Mouse (Mus musculus): ENCODE results near the gene Rhbdf1. TPM values are rescaled to one million over a fixed set of nuclear protein-coding genes. Genes with fewer than 3 reads are reported as not detected.

Gene Rhbdf1
- polyA plus RNA-seq, 1 experiment from 2014 or later = 46.1 TPM

DNA sequence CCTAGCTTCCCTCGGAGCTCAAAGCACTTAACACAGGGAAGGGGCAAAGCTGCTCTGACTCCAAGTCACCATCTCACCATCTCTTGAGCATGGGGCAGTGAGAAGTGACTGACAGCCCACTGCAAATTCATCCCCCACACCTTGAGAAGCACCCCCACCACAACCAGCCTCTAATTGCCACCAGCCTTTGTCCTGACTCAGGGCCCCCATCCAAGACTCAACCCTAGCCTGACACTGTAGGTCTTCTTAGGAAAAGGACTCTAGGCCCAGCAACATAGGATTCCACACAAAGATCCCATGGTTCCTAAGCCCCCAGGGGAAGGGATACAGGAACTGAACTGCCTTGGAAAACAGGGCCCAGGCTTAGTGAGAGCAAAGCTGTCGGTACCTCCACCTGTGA is 14.0 kb upstream of the Rhbdf1 start:
- ATAC-seq (ENCODE audit: insufficient number of reproducible peaks, insufficient read depth, low FRiP score, low read depth) = no peak
- H3K9ac ChIP-seq (replicated peaks; ENCODE audit: low read depth, low read length) = no peak overlapping the region
- H3K36me3 ChIP-seq (ENCODE audit: control insufficient read depth, insufficient read depth, low read length) = peaks cover 36% of the 10 kb centered on the region
- no peak overlapping the region for H3K4me2 ChIP-seq (replicated peaks; ENCODE audit: low read depth, low read length)
- peaks cover 14% of the 10 kb centered on the region; the same call in 1 of the 2 replicates for H3K4me1 ChIP-seq (ENCODE audit: control insufficient read depth, insufficient read depth, low read length)
- H3K27ac ChIP-seq (ENCODE audit: low read length) = no peak overlapping the region; the same call in 1 of the 2 replicates
- no peaks in the 10 kb centered on the region for H3K9me3 ChIP-seq (ENCODE audit: control insufficient read depth, low read depth, low read length)
- 55% methylated on average over 2 of the region's 2 CpGs for WGBS
- H3K27me3 ChIP-seq (ENCODE audit: control insufficient read depth, insufficient read depth, low read length) = no peaks in the 10 kb centered on the region
- H3K4me3 ChIP-seq (ENCODE audit: low read depth, low read length) = no peak overlapping the region

DNA sequence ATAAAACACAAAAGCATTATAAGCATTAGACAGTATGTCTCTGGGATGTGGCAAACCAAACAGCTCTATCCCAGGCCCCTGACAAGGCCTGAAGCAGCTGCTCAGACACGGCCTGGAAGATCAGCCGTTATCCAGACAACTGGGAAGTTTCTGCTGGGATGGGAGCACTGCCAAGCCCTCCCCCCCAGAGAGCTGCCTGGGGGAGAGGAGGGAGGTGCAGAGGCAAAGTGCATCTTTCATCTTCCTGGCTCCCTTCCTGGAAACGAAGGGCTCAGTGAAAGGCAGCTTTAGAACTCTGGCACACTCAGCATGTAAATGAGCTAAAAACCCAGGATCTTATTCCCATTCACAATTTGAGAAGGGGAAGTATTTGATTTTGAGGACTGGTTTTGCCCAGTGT is 13.5 kb upstream of the Rhbdf1 start:
- Histone ChIP-seq H3K9ac (replicated peaks; ENCODE audit: low read depth, low read length) (no peak overlapping the region; the same call in 1 of the 2 replicates), H3K4me3 (ENCODE audit: low read depth, low read length) (no peak overlapping the region), H3K4me2 (replicated peaks; ENCODE audit: low read depth, low read length) (no peak overlapping the region), H3K27ac (ENCODE audit: low read length) (peak overlapping the region; percentile 72; the same call in 1 of the 2 replicates), H3K9me3 (ENCODE audit: control insufficient read depth, low read depth, low read length) (no peaks in the 10 kb centered on the region), H3K27me3 (ENCODE audit: control insufficient read depth, insufficient read depth, low read length) (no peaks in the 10 kb centered on the region), H3K4me1 (ENCODE audit: control insufficient read depth, insufficient read depth, low read length) (peaks cover 14% of the 10 kb centered on the region; the same call in 1 of the 2 replicates), H3K36me3 (ENCODE audit: control insufficient read depth, insufficient read depth, low read length) (peaks cover 38% of the 10 kb centered on the region)
- WGBS = 18% methylated on average over 3 of the region's 3 CpGs
- peak; percentile 33; the same call in 1 of the 2 replicates for ATAC-seq (ENCODE audit: insufficient number of reproducible peaks, insufficient read depth, low FRiP score, low read depth)

DNA sequence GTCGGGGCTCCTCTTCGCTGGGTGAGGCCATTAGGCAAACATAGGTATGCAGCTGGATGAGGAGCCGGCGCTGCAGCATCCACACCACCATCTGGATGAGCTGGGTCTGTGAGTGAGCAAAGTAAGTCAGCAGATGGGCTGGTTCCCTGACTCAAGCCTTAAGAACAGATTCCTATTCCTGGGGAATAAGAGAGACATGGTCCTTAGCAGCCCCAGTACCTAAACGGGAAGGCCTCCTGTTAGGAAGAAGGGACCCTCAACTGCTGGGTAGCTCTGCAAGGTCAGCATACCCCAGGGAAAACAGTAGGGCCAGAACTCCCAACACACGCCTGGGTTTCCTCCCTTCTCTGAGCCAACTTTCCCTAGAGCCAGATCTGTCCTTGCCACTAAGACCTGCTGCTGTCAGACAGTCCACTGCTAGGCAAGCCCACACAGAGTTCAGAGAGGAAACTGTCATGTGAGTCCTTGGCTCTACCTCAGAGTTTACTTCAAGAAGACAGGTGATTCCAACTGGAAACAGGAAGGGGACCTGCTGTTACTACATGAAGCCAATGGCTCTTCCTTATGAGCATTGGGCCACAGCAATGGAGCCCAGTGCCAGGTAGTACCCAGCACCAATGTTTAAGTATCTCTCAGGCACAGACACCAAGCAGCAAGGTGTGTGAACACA is 12.9 kb upstream of the Rhbdf1 start:
- Histone ChIP-seq H3K4me1 (ENCODE audit: control insufficient read depth, insufficient read depth, low read length) (peaks cover 14% of the 10 kb centered on the region; the same call in 1 of the 2 replicates), H3K27ac (ENCODE audit: low read length) (peak overlapping the region; percentile 72; the same call in 1 of the 2 replicates), H3K36me3 (ENCODE audit: control insufficient read depth, insufficient read depth, low read length) (peaks cover 37% of the 10 kb centered on the region), H3K9me3 (ENCODE audit: control insufficient read depth, low read depth, low read length) (no peaks in the 10 kb centered on the region), H3K9ac (replicated peaks; ENCODE audit: low read depth, low read length) (no peak overlapping the region), H3K27me3 (ENCODE audit: control insufficient read depth, insufficient read depth, low read length) (no peaks in the 10 kb centered on the region), H3K4me2 (replicated peaks; ENCODE audit: low read depth, low read length) (no peak overlapping the region), H3K4me3 (ENCODE audit: low read depth, low read length) (no peak overlapping the region)
- 87% methylated on average over 6 of the region's 6 CpGs for WGBS
- no peak for ATAC-seq (ENCODE audit: insufficient number of reproducible peaks, insufficient read depth, low FRiP score, low read depth)

DNA sequence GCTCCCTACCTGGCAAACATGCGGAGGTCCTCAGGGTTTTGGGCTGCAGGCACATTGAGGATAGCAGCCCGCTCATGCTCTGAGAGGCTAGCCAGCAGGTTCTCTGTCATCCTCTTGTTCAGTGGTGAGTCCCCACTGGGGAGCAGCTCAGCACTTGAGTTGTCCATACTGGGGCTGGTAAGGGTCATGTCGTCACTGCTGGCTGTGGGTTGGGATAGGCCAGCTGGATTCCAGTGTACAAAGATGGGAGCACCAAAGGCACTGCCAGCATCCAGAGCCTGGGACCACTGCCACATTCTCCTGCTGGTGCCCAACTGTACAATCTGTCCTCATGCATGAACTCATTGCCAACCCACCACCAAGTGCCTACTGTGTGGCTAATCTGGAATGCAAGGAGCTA is 11.8 kb upstream of the Rhbdf1 start:
- H3K9ac ChIP-seq (replicated peaks; ENCODE audit: low read depth, low read length) = no peak overlapping the region
- no peak for ATAC-seq (ENCODE audit: insufficient number of reproducible peaks, insufficient read depth, low FRiP score, low read depth)
- H3K27ac ChIP-seq (ENCODE audit: low read length) = no peak overlapping the region
- H3K9me3 ChIP-seq (ENCODE audit: control insufficient read depth, low read depth, low read length) = no peaks in the 10 kb centered on the region
- H3K27me3 ChIP-seq (ENCODE audit: control insufficient read depth, insufficient read depth, low read length) = no peaks in the 10 kb centered on the region
- H3K4me1 ChIP-seq (ENCODE audit: control insufficient read depth, insufficient read depth, low read length) = peaks cover 14% of the 10 kb centered on the region; the same call in 1 of the 2 replicates
- 93% methylated on average over 3 of the region's 3 CpGs for WGBS
- no peak overlapping the region for H3K4me3 ChIP-seq (ENCODE audit: low read depth, low read length)
- no peak overlapping the region for H3K4me2 ChIP-seq (replicated peaks; ENCODE audit: low read depth, low read length)
- H3K36me3 ChIP-seq (ENCODE audit: control insufficient read depth, insufficient read depth, low read length) = peaks cover 40% of the 10 kb centered on the region

DNA sequence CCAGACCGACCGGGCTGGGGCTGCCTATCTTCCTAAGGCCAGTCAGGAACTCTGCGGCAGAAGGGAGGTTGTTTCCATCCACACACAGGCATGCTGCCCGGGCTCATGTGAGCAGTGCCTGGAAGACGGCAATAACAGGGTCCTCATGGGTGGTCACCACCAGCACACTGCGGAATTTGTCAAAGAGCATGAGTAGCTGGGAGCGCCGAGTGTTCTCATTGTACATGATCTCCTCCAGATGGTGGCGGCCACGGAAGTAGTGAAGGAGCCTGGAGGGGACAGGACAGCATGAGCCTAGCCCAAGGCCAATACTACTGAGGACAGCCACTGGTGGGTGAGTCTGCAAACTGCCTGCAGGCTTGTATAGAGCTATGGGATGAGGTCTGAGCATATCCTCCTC is 10.7 kb upstream of the Rhbdf1 start:
- Histone ChIP-seq H3K36me3 (ENCODE audit: control insufficient read depth, insufficient read depth, low read length) (peaks cover 40% of the 10 kb centered on the region), H3K4me3 (ENCODE audit: low read depth, low read length) (no peak overlapping the region), H3K9ac (replicated peaks; ENCODE audit: low read depth, low read length) (no peak overlapping the region), H3K27ac (ENCODE audit: low read length) (no peak overlapping the region), H3K27me3 (ENCODE audit: control insufficient read depth, insufficient read depth, low read length) (no peaks in the 10 kb centered on the region), H3K4me1 (ENCODE audit: control insufficient read depth, insufficient read depth, low read length) (peaks cover 14% of the 10 kb centered on the region; the same call in 1 of the 2 replicates), H3K9me3 (ENCODE audit: control insufficient read depth, low read depth, low read length) (no peaks in the 10 kb centered on the region), H3K4me2 (replicated peaks; ENCODE audit: low read depth, low read length) (no peak overlapping the region)
- ATAC-seq (ENCODE audit: insufficient number of reproducible peaks, insufficient read depth, low FRiP score, low read depth) = no peak; the same call in 1 of the 2 replicates
- WGBS = 70% methylated on average over 10 of the region's 10 CpGs

DNA sequence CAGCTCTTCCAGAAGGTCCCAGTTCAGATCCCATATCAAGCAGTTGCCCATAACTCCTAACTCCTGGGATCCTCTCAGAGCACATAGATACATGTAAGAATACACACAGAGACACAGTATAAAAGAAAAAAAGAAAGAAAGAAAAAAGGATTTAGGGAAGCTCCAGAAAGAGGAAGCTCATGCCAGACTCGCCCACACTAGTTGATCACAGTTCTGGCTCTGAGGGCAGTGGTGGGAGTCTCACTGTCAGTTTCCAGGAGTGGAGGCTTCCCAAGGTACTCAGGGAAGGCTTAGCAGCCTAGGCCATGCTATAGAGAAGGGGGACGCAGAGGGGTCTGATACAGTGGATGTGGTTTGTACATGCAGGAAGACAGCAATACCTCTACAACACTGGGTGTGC is 9.0 kb upstream of the Rhbdf1 start:
- Histone ChIP-seq H3K27ac (ENCODE audit: low read length) (no peak overlapping the region), H3K9me3 (ENCODE audit: control insufficient read depth, low read depth, low read length) (no peaks in the 10 kb centered on the region), H3K4me2 (replicated peaks; ENCODE audit: low read depth, low read length) (no peak overlapping the region), H3K4me3 (ENCODE audit: low read depth, low read length) (no peak overlapping the region), H3K36me3 (ENCODE audit: control insufficient read depth, insufficient read depth, low read length) (peaks cover 40% of the 10 kb centered on the region), H3K27me3 (ENCODE audit: control insufficient read depth, insufficient read depth, low read length) (no peaks in the 10 kb centered on the region), H3K4me1 (ENCODE audit: control insufficient read depth, insufficient read depth, low read length) (peaks cover 16% of the 10 kb centered on the region), H3K9ac (replicated peaks; ENCODE audit: low read depth, low read length) (no peak overlapping the region)
- no peak for ATAC-seq (ENCODE audit: insufficient number of reproducible peaks, insufficient read depth, low FRiP score, low read depth)
- WGBS = 85% methylated on average over 2 of the region's 2 CpGs

DNA sequence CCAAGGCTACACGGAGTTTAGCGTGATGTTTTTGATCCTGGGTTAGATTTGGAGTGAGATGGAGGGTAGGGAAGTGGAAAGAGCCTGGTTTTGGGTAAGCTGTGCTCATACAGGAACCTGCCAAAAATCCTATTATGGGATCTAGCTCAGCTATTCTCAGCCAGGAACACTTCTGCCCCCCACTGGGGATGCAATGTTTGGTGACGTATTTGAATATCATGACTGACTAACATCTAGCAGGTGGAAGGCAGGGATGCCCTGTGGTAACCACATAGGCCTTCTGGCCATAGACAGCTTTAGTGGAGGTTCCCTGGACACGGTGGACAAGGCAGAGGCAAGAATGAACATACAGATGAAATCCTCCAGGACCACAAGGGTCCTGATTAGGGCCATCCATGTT is 8.1 kb upstream of the Rhbdf1 start:
- 79% methylated on average over 4 of the region's 4 CpGs for WGBS
- Histone ChIP-seq H3K27me3 (ENCODE audit: control insufficient read depth, insufficient read depth, low read length) (no peaks in the 10 kb centered on the region), H3K27ac (ENCODE audit: low read length) (no peak overlapping the region), H3K4me1 (ENCODE audit: control insufficient read depth, insufficient read depth, low read length) (peaks cover 23% of the 10 kb centered on the region), H3K4me3 (ENCODE audit: low read depth, low read length) (no peak overlapping the region), H3K9me3 (ENCODE audit: control insufficient read depth, low read depth, low read length) (no peaks in the 10 kb centered on the region), H3K4me2 (replicated peaks; ENCODE audit: low read depth, low read length) (no peak overlapping the region), H3K36me3 (ENCODE audit: control insufficient read depth, insufficient read depth, low read length) (peaks cover 40% of the 10 kb centered on the region), H3K9ac (replicated peaks; ENCODE audit: low read depth, low read length) (no peak overlapping the region)
- ATAC-seq (ENCODE audit: insufficient number of reproducible peaks, insufficient read depth, low FRiP score, low read depth) = no peak

DNA sequence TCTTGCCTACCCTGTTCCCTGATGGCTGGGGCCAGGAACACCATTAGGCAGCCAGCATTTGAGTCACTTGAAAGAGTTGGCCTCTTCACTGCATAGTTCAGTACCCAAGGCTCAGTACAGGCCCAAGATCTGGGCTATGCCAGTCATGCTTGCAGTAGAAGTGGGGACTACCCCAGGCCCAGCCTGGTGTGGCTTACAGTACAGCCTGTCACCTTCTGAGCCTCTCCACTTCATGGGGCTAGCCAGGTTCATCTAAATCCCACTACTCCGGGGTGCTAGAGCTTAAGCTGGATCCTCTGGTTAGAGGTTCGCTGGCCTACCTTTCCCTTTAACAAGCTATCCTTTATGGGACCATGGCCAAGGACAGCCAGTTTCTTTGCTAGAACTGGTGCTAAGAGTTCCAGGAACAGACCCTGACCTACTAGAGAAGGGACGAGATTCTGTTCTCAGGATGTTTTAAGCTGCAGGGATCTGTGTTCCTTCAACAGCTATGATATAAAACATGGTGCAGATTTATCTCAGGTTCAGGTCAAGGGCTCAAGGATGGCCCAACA is 6.3 kb upstream of the Rhbdf1 start:
- Histone ChIP-seq H3K27ac (ENCODE audit: low read length) (no peak overlapping the region), H3K9me3 (ENCODE audit: control insufficient read depth, low read depth, low read length) (no peaks in the 10 kb centered on the region), H3K36me3 (ENCODE audit: control insufficient read depth, insufficient read depth, low read length) (peaks cover 28% of the 10 kb centered on the region), H3K4me3 (ENCODE audit: low read depth, low read length) (no peak overlapping the region), H3K4me1 (ENCODE audit: control insufficient read depth, insufficient read depth, low read length) (peaks cover 27% of the 10 kb centered on the region), H3K27me3 (ENCODE audit: control insufficient read depth, insufficient read depth, low read length) (no peaks in the 10 kb centered on the region), H3K9ac (replicated peaks; ENCODE audit: low read depth, low read length) (no peak overlapping the region), H3K4me2 (replicated peaks; ENCODE audit: low read depth, low read length) (no peak overlapping the region)
- no peak for ATAC-seq (ENCODE audit: insufficient number of reproducible peaks, insufficient read depth, low FRiP score, low read depth)
- 84% methylated on average over 3 of the region's 3 CpGs for WGBS
